In genomic region chr13:20042856-20043255, GRCm38 (mm10) we compare ENCODE assay signal across 26 mouse cellular contexts.
"Had no signal": no experiment of that assay in that cellular context is flagged by ENCODE, and none has a peak within 500 bp of the region (broad histone marks: within the 10 kb centered on the region; RNA-seq: fewer than 3 reads in every experiment).

No protein-coding gene starts in this region.

- ATAC-seq: hindbrain, embryonic 16.5 days; inflammation-experienced regulatory T-cells, adult 6 months; intestine, embryonic 15.5 days; intestine, postnatal 0 days had no signal

- H3K9ac ChIP-seq: heart, embryonic 12.5 days; hindbrain, embryonic 12.5 days; hindbrain, embryonic 14.5 days; intestine, embryonic 15.5 days; limb, embryonic 12.5 days had no signal

- H3K27me3 ChIP-seq: heart, embryonic 12.5 days; hindbrain, embryonic 12.5 days; intestine, embryonic 15.5 days; limb, embryonic 12.5 days had no signal

- H3K4me3 ChIP-seq: gastrocnemius, adult 2 months; heart, embryonic 10.5 days; heart, embryonic 12.5 days; hindbrain, embryonic 10.5 days; hindbrain, embryonic 12.5 days; intestine, embryonic 15.5 days; layer of hippocampus, adult 2 months; left cerebral cortex, adult 2 months; limb, embryonic 10.5 days; limb, embryonic 12.5 days had no signal

- H3K4me2 ChIP-seq: heart, embryonic 12.5 days; hindbrain, embryonic 12.5 days; hindbrain, embryonic 14.5 days; intestine, embryonic 15.5 days; limb, embryonic 12.5 days; liver, embryonic 11.5 days had no signal

- DNase-seq: gastrocnemius, adult 2 months; gastrocnemius, postnatal 10 days; gastrocnemius, postnatal 25 days; heart, adult 18-20 months; heart, postnatal 10 days; heart, postnatal 4 days; kidney, adult 18-20 months; kidney, adult 8-10 months; kidney, postnatal 10 days; kidney, postnatal 25 days; kidney, postnatal 4 days; liver had no signal

- H3K27ac ChIP-seq: gastrocnemius, adult 2 months; heart, embryonic 10.5 days; hindbrain, embryonic 12.5 days; hindbrain, embryonic 14.5 days; intestine, embryonic 15.5 days; layer of hippocampus, adult 2 months; left cerebral cortex, adult 2 months; limb, embryonic 10.5 days; limb, embryonic 12.5 days had no signal

- H3K36me3 ChIP-seq: heart, embryonic 10.5 days; heart, embryonic 12.5 days; hindbrain, embryonic 10.5 days; hindbrain, embryonic 12.5 days; intestine, embryonic 15.5 days; limb, embryonic 10.5 days; limb, embryonic 12.5 days had no signal

- H3K9me3 ChIP-seq: heart, embryonic 10.5 days; heart, embryonic 12.5 days; hindbrain, embryonic 10.5 days; hindbrain, embryonic 12.5 days; intestine, embryonic 15.5 days; limb, embryonic 10.5 days; limb, embryonic 12.5 days had no signal

- H3K4me1 ChIP-seq: heart, embryonic 10.5 days; heart, embryonic 12.5 days; limb, embryonic 10.5 days; limb, embryonic 12.5 days had no signal
